Mouse (Mus musculus): ENCODE data around the gene Fam110a. TPM values are rescaled to one million over a fixed set of nuclear protein-coding genes. Genes with fewer than 3 reads are reported as not detected.

Fam110a gene
- total RNA-seq, 2 experiments from 2014 or later = 7.3 to 9.7 TPM

- no peak for DNase-seq (ENCODE audit: low spot score in 2 of 2)
Observed at GRCm38 (mm10) chr2:151941269-151941668, 38.8 kb downstream of the Fam110a start.

- no peak for DNase-seq (ENCODE audit: low spot score in 2 of 2)
Observed at GRCm38 (mm10) chr2:151939651-151940420, 40.2 kb downstream of the Fam110a start.

- DNase-seq (ENCODE audit: low spot score in 2 of 2) = no peak
Observed at GRCm38 (mm10) chr2:151938780-151939200, 41.2 kb downstream of the Fam110a start.

DNA sequence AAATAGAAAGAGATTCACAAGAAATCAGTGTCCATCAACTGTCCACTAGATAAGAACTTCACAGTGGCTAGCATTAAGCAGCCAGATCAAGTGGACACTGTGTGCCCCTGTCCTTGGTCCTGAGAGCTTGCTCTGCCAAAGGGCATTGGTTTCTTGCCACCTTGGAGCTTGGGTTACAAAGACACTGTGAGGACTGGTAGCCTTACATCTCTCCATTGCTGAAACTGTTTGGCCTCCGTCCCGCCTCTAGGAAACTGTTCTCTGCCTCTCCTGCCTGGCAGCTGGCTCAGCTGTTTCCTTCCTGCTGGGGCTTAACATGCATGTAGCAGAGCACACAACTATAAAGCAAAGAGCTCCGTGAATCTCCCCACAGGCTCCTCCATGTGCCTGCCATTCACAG lies 42.1 kb downstream of the Fam110a start:
- DNase-seq (ENCODE audit: low spot score in 2 of 2) = no peak

DNA sequence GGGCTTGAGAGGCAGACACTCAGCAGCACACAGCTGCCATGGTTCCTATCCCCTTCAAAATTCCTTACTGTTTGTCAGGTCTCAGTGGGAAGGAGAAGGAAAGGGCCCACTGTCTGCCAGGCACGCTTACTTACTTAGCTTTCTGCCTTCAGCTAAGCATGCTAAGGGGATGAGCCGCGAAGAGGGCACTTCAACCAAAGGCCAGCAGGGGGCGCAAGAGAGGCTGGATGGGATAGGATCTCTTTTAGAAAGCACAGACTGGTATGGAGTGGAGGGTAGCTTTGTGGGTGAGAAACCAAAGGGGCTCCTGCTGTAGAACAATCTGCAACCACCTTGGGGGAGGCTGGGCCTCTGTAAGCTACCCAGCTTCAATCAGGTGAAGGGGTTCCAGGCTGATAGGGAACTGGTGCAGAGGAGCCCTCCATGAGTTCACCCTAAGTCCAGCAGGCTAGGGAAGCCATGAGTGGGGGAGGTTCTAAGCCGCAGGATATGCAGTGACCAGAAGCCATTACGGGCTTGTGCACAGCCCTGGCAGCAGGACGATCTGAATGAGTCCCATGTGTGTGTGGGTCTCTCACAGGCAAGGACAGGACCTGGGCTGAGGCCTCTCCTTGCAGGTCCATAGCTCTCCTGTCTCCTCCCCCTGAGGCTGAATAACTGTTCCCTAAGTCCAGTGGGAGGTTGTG lies 49.5 kb downstream of the Fam110a start:
- DNase-seq (ENCODE audit: low spot score in 2 of 2) = peak; percentile 60 to 86

GRCm38 (mm10) chr2:151927103-151927502 lies 52.9 kb downstream of the Fam110a start:
- no peak for DNase-seq (ENCODE audit: low spot score in 2 of 2)

GRCm38 (mm10) chr2:151925715-151926114 lies 54.3 kb downstream of the Fam110a start:
- DNase-seq (ENCODE audit: low spot score in 2 of 2) = no peak

- DNase-seq (ENCODE audit: low spot score in 2 of 2) = no peak
Observed at GRCm38 (mm10) chr2:151924276-151924675, 55.7 kb downstream of the Fam110a start.

DNA sequence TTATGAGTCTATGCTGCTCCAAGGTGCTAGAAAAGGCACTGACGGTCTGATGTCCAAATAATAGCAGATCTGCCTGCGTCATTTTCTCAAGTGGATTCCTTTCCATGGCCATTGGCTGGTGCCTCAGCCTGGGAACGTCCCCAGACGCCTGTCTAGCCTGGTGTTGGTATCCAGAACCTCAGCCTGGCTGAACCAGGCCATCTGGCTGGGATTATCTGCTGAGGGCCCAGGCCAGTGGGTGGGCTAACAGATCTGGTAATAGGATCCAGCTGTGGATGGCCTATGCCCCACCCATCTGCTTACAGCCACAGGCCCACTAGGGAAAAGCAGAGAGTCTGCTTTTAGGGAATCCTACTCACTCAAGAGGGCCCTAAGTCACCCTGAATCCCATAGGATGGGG lies 58.4 kb downstream of the Fam110a start:
- no peak for DNase-seq (ENCODE audit: low spot score in 2 of 2)

- DNase-seq (ENCODE audit: low spot score in 2 of 2) = no peak
Observed at GRCm38 (mm10) chr2:151921068-151921467, 59.0 kb downstream of the Fam110a start.

Small RNA genes within 50 kb of the gene (microRNA-seq; reads per million reads assigned to microRNA genes)
- 0 reads per million in 2 experiments for gene Mir1953

Other genes with a start within 250 kb of the Fam110a start
- gene Psmf1, start 236.0 kb downstream of the Fam110a start, total RNA-seq (2021) = 10 to 100 TPM; 33.2 to 35.1 TPM
- gene Rspo4, start 137.3 kb downstream of the Fam110a start, total RNA-seq (2021) = not detected
- gene Angpt4, start 69.0 kb downstream of the Fam110a start, total RNA-seq (2021) = not detected
- gene Slc52a3, start 16.3 kb upstream of the Fam110a start, total RNA-seq (2021) = 1 to 10 TPM; 2.1 to 2.4 TPM
- 10 to 100 TPM; 23.6 to 24.2 TPM for gene Scrt2, start 101.3 kb upstream of the Fam110a start, total RNA-seq (2021)
- gene Srxn1, start 125.3 kb upstream of the Fam110a start, total RNA-seq (2021) = 10 to 100 TPM; 74.1 to 84.4 TPM
- gene Tcf15, start 163.3 kb upstream of the Fam110a start, total RNA-seq (2021) = 1 to 10 TPM; 2.9 to 3.1 TPM
- gene Csnk2a1, start 246.6 kb upstream of the Fam110a start, total RNA-seq (2021) = 10 to 100 TPM; 92.6 to 95.5 TPM

Data from layer of hippocampus, adult 18-20 months (tissue).